Mouse (Mus musculus) spleen, postnatal 14 days (tissue): Measurements from ENCODE around the gene Twistnb.

ENCODE experiments used
- DNase-seq, 2 experiments: peaks; one replicate each; pipeline ENCODE4 v3.0.0; 2021 to 2022; ENCODE audit warnings: low spot score in 2 of 2

The Twistnb gene

GRCm38 (mm10) chr12:33429387-33430160 is at the start of gene Twistnb:
Twistnb (plus strand) TSS chr12:33429635.
- DNase-seq: peak; percentile 91 to 97

DNA sequence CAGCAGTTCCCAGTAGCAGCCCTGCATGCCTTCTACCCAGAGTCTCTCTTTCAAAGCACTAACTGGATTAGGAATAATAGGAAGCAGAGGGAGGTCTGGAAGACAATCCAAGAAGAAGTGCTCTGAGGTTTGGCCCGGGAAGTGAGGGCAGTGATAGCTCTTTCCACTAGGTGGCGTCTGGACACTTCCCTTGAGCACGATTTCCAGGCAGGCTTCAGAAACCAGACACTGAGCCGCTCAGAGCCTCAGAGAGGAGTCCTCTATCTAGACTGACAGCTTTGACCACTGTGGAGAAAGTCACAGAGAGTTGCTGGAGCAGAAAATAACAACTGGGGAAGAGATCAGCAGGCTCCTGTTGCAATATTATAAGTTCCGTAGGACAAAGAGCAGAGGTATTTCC is 40.6 kb upstream of the Twistnb start:
- DNase-seq: peak in 1 of 2 experiments; percentile 34

DNA sequence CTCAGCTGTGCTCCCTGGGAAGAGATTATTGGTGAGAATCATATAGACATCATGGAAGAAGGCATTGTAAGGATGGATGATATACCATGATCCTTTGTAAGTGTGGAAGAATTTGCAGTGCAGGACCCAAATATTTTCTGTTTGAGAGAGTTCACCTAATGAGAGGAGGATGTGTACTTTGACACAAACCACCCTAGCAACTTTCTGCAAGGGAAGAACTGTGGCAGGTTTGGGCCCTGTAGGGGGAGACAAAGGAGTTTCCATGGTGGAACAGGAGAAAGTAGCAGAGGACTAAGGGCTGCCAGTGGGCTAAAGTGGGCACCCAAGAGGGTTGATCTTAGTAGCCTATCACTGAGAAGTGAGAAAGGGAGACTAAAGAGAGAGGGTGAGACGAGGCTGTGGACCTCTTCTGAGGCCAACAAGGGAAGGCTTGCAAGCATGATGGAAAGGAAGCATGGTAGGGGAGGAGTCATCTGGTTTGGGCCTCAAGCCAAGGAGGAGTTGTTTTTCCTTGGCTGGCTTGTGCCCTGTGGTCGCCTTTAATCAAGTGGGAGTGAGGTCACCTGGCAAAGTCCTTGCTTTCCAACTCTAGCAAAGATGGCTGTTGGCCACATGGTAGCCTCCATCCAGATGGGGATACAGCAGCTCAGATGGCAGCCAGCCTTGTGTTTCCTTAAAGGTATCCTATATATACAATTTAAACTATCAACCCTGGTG is 38.4 kb upstream of the Twistnb start:
- no peak for DNase-seq

- no peak for DNase-seq
These were observed 34.4 kb upstream of the Twistnb start, which contains the start of gene Efcab10 for GRCm38 (mm10) chr12:33394804-33395623. Efcab10 (plus strand) TSS chr12:33394854.

DNA sequence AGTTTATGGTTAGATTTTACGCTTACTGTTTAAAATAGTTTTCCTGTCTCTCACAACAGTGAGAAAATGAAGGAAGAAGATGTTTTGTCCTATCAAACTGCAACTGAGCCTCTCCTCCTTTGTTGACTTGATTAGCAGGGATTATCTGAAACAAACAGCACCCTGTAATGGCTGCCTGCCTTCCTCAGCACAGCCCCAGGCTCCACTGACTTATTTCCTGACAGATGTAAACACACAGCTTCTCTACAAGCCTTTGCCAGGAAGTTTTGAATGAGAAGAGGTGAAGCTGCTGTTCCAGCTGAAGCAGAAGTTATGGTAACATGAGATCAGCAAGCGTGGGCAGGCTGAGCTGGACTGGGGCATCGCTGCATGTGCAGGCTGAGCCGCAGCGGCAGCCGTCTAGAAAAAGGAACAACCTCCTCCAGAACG is 26.2 kb upstream of the Twistnb start:
- DNase-seq: no peak

DNA sequence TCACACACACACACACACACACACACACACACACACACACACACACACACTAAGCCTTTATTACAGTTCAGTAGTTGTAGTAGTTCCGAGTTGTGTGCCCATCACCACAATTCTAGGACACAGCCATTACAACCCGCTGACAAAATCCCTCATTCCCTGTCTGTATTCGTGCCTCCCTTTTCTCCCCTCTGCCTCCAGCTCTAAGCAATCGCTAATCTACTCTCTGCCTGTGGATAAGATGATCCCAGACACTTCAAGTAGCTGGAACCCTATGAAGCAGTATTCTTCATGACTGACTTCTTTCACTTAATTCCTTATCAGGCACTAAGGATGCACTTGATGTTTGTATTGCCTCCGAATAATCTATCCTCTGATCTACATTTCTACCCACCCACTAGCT is 24.4 kb upstream of the Twistnb start:
- DNase-seq: no peak

- no peak for DNase-seq
These were observed 23.9 kb upstream of the Twistnb start for GRCm38 (mm10) chr12:33405398-33406026.

DNA sequence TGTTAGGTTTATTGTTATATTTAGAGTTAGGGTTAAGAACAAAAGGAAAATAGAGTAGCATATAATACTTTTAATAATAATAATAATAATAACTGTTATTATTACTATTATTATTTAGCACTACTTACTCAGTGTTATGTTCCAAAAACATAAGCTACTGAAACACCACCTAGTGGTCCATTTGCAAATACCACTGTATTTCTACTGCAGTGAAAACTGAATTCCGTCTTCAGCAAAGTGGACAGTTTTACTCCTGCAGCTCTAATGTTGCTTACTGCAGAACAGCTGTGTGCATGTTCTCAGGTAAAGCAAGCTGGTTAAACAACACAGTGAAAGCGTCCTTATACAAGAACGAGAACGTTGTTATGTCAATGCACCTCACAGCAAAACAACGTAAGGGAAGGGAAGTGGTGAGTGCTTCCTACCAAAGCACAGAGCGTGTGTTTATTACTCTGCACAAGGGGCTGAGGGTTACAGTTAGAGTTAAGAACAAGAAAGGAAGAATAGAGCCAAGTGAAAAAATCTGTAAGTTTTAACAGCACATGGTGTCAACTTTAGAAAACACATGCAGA is 17.8 kb upstream of the Twistnb start:
- DNase-seq: no peak

- DNase-seq: no peak
These were observed 5.1 kb upstream of the Twistnb start for GRCm38 (mm10) chr12:33424329-33424728.

DNA sequence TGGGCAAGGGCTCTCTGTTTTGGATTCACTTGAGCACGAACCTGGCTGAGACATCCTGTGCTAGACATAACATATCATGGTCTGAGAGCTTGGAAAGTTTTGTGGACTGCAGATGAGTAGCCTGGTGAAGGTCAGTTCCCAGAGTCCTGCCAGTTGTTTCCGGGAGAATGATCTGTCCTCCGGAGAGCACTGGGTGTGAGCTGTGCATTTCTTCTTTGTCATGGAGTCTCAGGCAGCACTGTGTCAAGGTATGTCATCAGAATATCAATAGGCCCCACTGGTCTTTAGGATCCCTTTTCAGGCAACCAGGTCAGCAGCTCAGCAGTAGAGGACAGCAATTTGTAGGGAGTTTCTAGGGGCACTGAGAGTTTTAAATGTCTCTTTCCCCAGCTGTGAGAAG is 2.1 kb upstream of the Twistnb start:
- DNase-seq: no peak

- no peak for DNase-seq
These were observed 1.7 kb upstream of the Twistnb start for GRCm38 (mm10) chr12:33427726-33428125.

DNA sequence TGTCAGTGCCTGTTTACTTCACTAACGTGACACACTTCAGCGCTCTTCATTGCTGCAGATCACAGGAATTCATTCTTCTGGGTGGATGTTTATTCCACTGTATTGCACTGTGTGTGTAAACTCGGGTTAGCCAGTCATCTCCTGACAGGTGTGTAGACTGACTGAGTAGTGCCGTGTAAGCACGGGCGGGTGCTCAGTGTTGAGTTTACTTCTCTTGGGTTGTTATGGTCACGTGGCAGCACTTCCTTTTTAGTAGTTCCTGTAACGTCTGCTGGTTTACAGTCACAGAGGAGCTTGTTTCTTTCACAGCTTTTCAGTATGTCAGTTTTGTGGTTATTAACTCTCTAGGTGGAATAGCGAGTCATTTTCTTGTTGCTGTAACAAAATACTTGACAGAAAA is 4.4 kb downstream of the Twistnb start:
- peak in 1 of 2 experiments; percentile 23 for DNase-seq

DNA sequence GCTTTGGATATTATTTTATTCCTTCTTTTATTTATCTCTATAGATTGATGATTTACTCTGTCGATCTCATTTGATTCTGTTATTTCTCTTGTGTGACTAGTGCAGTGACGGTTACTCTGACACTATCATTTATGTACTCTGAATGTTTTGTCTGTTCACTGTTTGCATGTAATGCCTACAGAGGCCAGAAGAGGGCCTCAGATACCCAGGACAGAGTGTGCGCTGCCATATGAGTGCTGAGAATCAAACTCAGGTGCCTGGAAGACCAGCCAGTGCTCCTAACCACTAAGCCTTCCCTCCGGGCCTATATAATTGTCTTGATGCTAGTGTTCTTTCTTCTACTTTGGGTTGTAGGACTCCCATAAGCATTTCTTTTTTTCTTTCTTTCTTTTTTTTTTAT is 5.3 kb downstream of the Twistnb start:
- DNase-seq: no peak

DNA sequence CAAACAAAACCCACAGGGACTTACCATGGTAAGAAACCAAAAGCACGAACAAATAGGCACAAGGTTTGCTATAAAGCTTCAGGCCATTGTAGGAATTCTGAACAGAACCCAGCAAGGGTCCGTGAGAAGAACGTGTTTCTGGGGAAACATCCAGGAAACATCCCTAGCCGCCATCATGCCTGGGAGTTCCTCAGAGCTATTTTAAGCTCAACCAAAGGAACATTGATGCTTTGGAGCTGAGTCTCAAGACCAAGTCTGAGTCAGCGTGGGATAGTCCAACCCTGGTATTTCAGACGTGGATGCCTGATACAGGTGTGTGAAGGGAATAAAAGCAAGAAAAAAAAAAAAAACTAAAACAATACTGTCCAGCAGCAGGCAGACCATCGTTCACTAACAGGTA is 26.0 kb downstream of the Twistnb start:
- DNase-seq: no peak

- DNase-seq: no peak
These were observed 26.8 kb downstream of the Twistnb start for GRCm38 (mm10) chr12:33456242-33456641.

- DNase-seq: no peak
These were observed 51.5 kb downstream of the Twistnb start for GRCm38 (mm10) chr12:33480975-33481374.

DNA sequence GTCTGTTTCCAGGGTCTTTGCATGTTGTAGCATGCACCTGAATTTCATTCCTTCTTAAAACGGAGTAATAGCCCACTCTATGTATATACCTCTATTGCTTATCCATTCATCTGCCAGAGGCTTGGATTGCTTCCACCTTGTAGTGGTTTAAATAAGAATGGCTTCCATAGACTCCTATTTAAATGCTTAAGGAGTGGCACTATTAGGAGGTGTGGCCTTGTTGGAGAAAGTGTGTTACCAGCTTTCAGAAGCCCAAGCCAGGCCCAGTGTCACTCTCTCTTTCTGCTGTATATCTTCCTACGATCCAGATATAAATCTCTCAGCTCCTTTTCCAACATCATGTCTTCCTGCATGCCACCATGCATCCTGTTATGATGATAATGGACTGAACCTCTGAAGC is 53.5 kb downstream of the Twistnb start:
- no peak for DNase-seq
